Mouse (Mus musculus) MEL (cell line): ENCODE measurements around the gene Clca2. TPM values are rescaled to one million over a fixed set of nuclear protein-coding genes. Genes with fewer than 3 reads are reported as not detected.

Experiments
- DNase-seq: peaks from one replicate; pipeline ENCODE4 v3.0.0; 2011; ENCODE audit warnings: low read depth, low spot score
- H3K27ac ChIP-seq: 2 replicates; pipeline ENCODE4 v1.5.1; 2012; ENCODE audit warnings: low read depth, mild to moderate bottlenecking, control low read depth, low read length, moderate library complexity; ENCODE audit not compliant: control insufficient read depth
- H3K27me3 ChIP-seq, 2 experiments: fragments of 150-350 bp in 1 of 2; sonication (generic) in 1 of 2; 2 replicates each; pipeline ENCODE4 v1.6.1; 2012; ENCODE audit warnings: low read length in 2 of 2, mild to moderate bottlenecking in 2 of 2, improper control_type of control experiment in 1 of 2, moderate library complexity in 1 of 2; ENCODE audit not compliant: insufficient read depth in 2 of 2, control insufficient read depth in 1 of 2
- H3K36me3 ChIP-seq, 2 experiments: 2 replicates each; pipeline ENCODE4 v1.6.1; 2012 to 2014; ENCODE audit warnings: low read length in 2 of 2, improper control_type of control experiment in 1 of 2, inconsistent platforms in 1 of 2, mild to moderate bottlenecking in 1 of 2; ENCODE audit not compliant: insufficient read depth in 2 of 2, control insufficient read depth in 1 of 2
- H3K4me1 ChIP-seq, 2 experiments: fragments of 150-350 bp in 1 of 2; sonication (generic) in 1 of 2; 2 replicates each; pipeline ENCODE4 v1.6.1; 2012; ENCODE audit warnings: low read length in 2 of 2, improper control_type of control experiment in 1 of 2, mild to moderate bottlenecking in 1 of 2; ENCODE audit not compliant: insufficient read depth in 2 of 2, control insufficient read depth in 1 of 2
- H3K4me3 ChIP-seq, 2 experiments: fragments of 150-350 bp in 1 of 2; sonication (generic) in 1 of 2; 2 replicates each; pipeline ENCODE4 v1.5.1; 2012; ENCODE audit warnings: low read depth in 2 of 2, low read length in 2 of 2, mild to moderate bottlenecking in 2 of 2, moderate library complexity in 2 of 2, control low read depth in 1 of 2, improper control_type of control experiment in 1 of 2; ENCODE audit not compliant: control insufficient read depth in 1 of 2, insufficient read depth in 1 of 2
- H3K79me2 ChIP-seq: 2 replicates; pipeline ENCODE4 v1.6.1; 2012; ENCODE audit warnings: mild to moderate bottlenecking, low read length, moderate library complexity; ENCODE audit not compliant: control insufficient read depth, poor library complexity, insufficient read depth
- H3K9ac ChIP-seq: 2 replicates; pipeline ENCODE4 v1.6.1; 2012; ENCODE audit warnings: low read depth, mild to moderate bottlenecking, control low read depth, low read length, moderate library complexity; ENCODE audit not compliant: control insufficient read depth, poor library complexity, severe bottlenecking
- H3K9me3 ChIP-seq: fragments of 150-350 bp; sonication (generic); replicated peaks from 2 replicates; pipeline ENCODE4 v1.6.1; 2012; ENCODE audit warnings: mild to moderate bottlenecking, low read length, improper control_type of control experiment, moderate library complexity; ENCODE audit not compliant: insufficient read depth
- CTCF ChIP-seq, 3 experiments: IDR thresholded peaks in 2 of 3; conservative IDR thresholded peaks in 1 of 3; 2 replicates each; pipeline ENCODE4 v1.5.1; 2011 to 2012; ENCODE audit warnings: low read length in 3 of 3, low read depth in 2 of 3, mild to moderate bottlenecking in 2 of 3, improper control_type of control experiment in 1 of 3, inconsistent platforms in 1 of 3, mixed read lengths in 1 of 3, moderate library complexity in 1 of 3; ENCODE audit not compliant: control insufficient read depth in 1 of 3, insufficient read depth in 1 of 3, poor library complexity in 1 of 3, severe bottlenecking in 1 of 3
- ELF1 ChIP-seq: IDR thresholded peaks from 2 replicates; pipeline ENCODE4 v1.6.1; 2014; ENCODE audit warnings: low read depth, mild to moderate bottlenecking, inconsistent platforms, low read length, improper control_type of control experiment, moderate library complexity
- GABPA ChIP-seq: IDR thresholded peaks from 2 replicates; pipeline ENCODE4 v1.6.1; 2012; ENCODE audit warnings: low read depth, mild to moderate bottlenecking, inconsistent platforms, low read length, improper control_type of control experiment, moderate library complexity
- GATA1 ChIP-seq: IDR thresholded peaks from 2 replicates; pipeline ENCODE4 v1.6.1; 2011; ENCODE audit warnings: low read depth, low read length, improper control_type of control experiment
- HCFC1 ChIP-seq: IDR thresholded peaks from 2 replicates; pipeline ENCODE4 v1.6.1; 2012; ENCODE audit warnings: low read depth, mild to moderate bottlenecking, inconsistent platforms, low read length, improper control_type of control experiment, moderate library complexity
- KAT2A ChIP-seq: conservative IDR thresholded peaks from 2 replicates; pipeline ENCODE4 v1.6.1; 2012; ENCODE audit warnings: low read depth, low read length, improper control_type of control experiment, inconsistent platforms
- MAX ChIP-seq: IDR thresholded peaks from 2 replicates; pipeline ENCODE4 v1.6.1; 2011; ENCODE audit warnings: low read length, improper control_type of control experiment
- MAZ ChIP-seq: IDR thresholded peaks from 2 replicates; pipeline ENCODE4 v1.6.1; 2012; ENCODE audit warnings: low read depth, mild to moderate bottlenecking, inconsistent platforms, low read length, improper control_type of control experiment
- MXI1 ChIP-seq: IDR thresholded peaks from 2 replicates; pipeline ENCODE4 v1.6.1; 2011; ENCODE audit warnings: mild to moderate bottlenecking, low read depth, low read length, improper control_type of control experiment
- NELFE ChIP-seq: IDR thresholded peaks from 2 replicates; pipeline ENCODE4 v1.6.1; 2011; ENCODE audit warnings: low read depth, low read length, improper control_type of control experiment
- POLR2AphosphoS2 ChIP-seq: IDR thresholded peaks from 2 replicates; pipeline ENCODE4 v1.6.1; 2011; ENCODE audit warnings: low read length, improper control_type of control experiment
- POLR2AphosphoS5 ChIP-seq: IDR thresholded peaks from 2 replicates; pipeline ENCODE4 v1.6.1; 2012; ENCODE audit warnings: low read depth, borderline replicate concordance, mild to moderate bottlenecking, inconsistent platforms, low read length, moderate library complexity, mixed read lengths
- RAD21 ChIP-seq: IDR thresholded peaks from 2 replicates; pipeline ENCODE4 v1.6.1; 2011; ENCODE audit warnings: mild to moderate bottlenecking, low read depth, low read length, improper control_type of control experiment
- RCOR1 ChIP-seq: IDR thresholded peaks from 2 replicates; pipeline ENCODE4 v1.6.1; 2012; ENCODE audit warnings: low read depth, mild to moderate bottlenecking, inconsistent platforms, low read length, improper control_type of control experiment
- SIN3A ChIP-seq: IDR thresholded peaks from 2 replicates; pipeline ENCODE4 v1.6.1; 2012; ENCODE audit warnings: low read length, improper control_type of control experiment, inconsistent platforms
- SMC3 ChIP-seq: IDR thresholded peaks from 2 replicates; pipeline ENCODE4 v1.6.1; 2011; ENCODE audit warnings: low read depth, low read length, improper control_type of control experiment
- TCF12 ChIP-seq: IDR thresholded peaks from 2 replicates; pipeline ENCODE4 v1.6.1; 2014; ENCODE audit warnings: low read depth, mild to moderate bottlenecking, inconsistent platforms, low read length, improper control_type of control experiment, moderate library complexity
- USF1 ChIP-seq: IDR thresholded peaks from 2 replicates; pipeline ENCODE4 v1.6.1; 2014; ENCODE audit warnings: low read depth, mild to moderate bottlenecking, inconsistent platforms, low read length, improper control_type of control experiment, moderate library complexity
- ZKSCAN1 ChIP-seq: IDR thresholded peaks from 2 replicates; pipeline ENCODE4 v1.6.1; 2012; ENCODE audit warnings: low read depth, mild to moderate bottlenecking, inconsistent platforms, low read length, improper control_type of control experiment, moderate library complexity
- ZNF384 ChIP-seq: IDR thresholded peaks from 2 replicates; pipeline ENCODE4 v1.6.1; 2012; ENCODE audit warnings: low read depth, mild to moderate bottlenecking, inconsistent platforms, low read length, improper control_type of control experiment
- polyA plus RNA-seq, 2 experiments: library from polyadenylated mRNA; stranded (reverse) in 1 of 2; unstranded in 1 of 2; fragments of >175 nt in 1 of 2; fragments of >200 nt in 1 of 2; gene quantifications; 2 replicates each; pipeline versions ENCODE4 v1.2.1 to v1.2.4; 2012; ENCODE audit warnings: low replicate concordance in 2 of 2, low read depth in 1 of 2; ENCODE audit not compliant: insufficient read length in 2 of 2, insufficient read depth in 1 of 2, missing spikeins in 1 of 2
- total RNA-seq: library from RNA; depleted of rRNA; stranded (reverse); fragments of 300-350 nt; gene quantifications from 2 replicates; pipeline ENCODE4 v1.2.3, GENCODE M21; 2012

Clca2 gene
- total and polyA plus RNA-seq, 3 experiments: not detected

DNA sequence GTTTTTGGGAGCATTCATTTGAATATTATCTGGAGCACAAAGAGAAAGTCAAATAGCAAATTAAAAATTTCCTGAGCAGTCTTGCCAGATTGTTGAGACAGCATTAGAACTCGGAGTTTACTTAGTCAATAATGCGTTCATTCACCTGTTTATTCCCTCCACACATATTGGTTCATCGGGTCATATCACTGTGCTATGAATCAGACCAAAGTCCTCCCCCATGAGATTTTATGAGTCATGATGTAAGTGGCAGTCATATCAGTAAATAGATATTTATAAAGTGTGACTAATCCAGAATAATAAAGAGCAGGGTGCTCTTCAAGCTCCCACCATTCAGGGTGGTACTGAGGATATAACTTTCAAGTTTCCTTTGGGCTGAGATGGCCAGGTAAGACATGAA lies 26.9 kb downstream of the Clca2 start:
- Histone ChIP-seq H3K9me3 (no peaks in the 10 kb centered on the region), H3K9ac (no peak overlapping the region), H3K79me2 (no peaks in the 10 kb centered on the region), H3K36me3 (no peaks in the 10 kb centered on the region), H3K27me3 (no peaks in the 10 kb centered on the region; a peak in 1 of 4 replicates), H3K4me3 (no peak overlapping the region), H3K4me1 (no peaks in the 10 kb centered on the region), H3K27ac (no peak overlapping the region)
- no peak for TF ChIP-seq KAT2A
- no peak for TF ChIP-seq POLR2AphosphoS2
- no peak for TF ChIP-seq USF1
- TF ChIP-seq CTCF (IDR thresholded peaks at IDR 0.05 in 2 of 3, conservative IDR thresholded peaks at IDR 0.05 in 1 of 3; ENCODE audit: control insufficient read depth in 1 of 3, insufficient read depth in 1 of 3, low read depth in 2 of 3, low read length in 3 of 3, poor library complexity in 1 of 3, severe bottlenecking in 1 of 3): no peak
- TF ChIP-seq ZKSCAN1: no peak
- no peak for TF ChIP-seq GATA1
- no peak for TF ChIP-seq TCF12
- no peak for TF ChIP-seq MXI1
- no peak for TF ChIP-seq HCFC1
- DNase-seq: no peak

DNA sequence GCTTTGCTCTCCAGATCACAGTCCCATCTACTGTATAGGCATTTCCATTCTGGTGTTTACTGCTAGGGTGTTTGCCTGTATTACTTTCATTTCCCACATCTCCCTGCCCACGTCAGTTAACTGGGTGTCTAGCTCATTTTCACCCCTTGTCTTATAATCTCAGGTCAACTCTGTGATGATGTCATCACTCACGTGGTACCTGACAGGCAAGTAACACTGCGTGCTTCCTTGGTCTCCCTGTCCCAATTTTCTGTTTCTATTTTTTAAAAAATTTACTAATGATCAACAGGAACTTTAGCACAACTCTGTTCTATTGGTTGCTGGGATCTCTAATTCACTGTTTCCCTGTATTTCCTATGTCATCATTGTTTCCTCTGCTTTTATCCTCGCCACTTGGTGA lies 30.3 kb downstream of the Clca2 start:
- H3K79me2 ChIP-seq: no peaks in the 10 kb centered on the region
- no peaks in the 10 kb centered on the region for H3K9me3 ChIP-seq
- no peaks in the 10 kb centered on the region for H3K4me1 ChIP-seq
- H3K27me3 ChIP-seq: no peaks in the 10 kb centered on the region
- H3K27ac ChIP-seq: no peak overlapping the region
- no peak for DNase-seq
- H3K9ac ChIP-seq: no peak overlapping the region
- no peak for TF ChIP-seq POLR2AphosphoS5
- no peak for TF ChIP-seq ELF1
- no peak for TF ChIP-seq MAX
- no peak for TF ChIP-seq CTCF (IDR thresholded peaks at IDR 0.05 in 2 of 3, conservative IDR thresholded peaks at IDR 0.05 in 1 of 3; ENCODE audit: control insufficient read depth in 1 of 3, insufficient read depth in 1 of 3, low read depth in 2 of 3, low read length in 3 of 3, poor library complexity in 1 of 3, severe bottlenecking in 1 of 3)
- TF ChIP-seq GABPA: no peak
- TF ChIP-seq ZNF384: no peak
- TF ChIP-seq RAD21: no peak
- TF ChIP-seq NELFE: no peak
- TF ChIP-seq USF1: no peak
- TF ChIP-seq MAZ: no peak
- no peak for TF ChIP-seq SMC3
- no peak for TF ChIP-seq SIN3A
- no peak for TF ChIP-seq RCOR1
- H3K4me3 ChIP-seq: no peak overlapping the region
- H3K36me3 ChIP-seq: no peaks in the 10 kb centered on the region
